Mouse (Mus musculus) forebrain, embryonic 14.5 days (tissue): Measurements from ENCODE around the gene Dennd4a. TPM values are rescaled to one million over a fixed set of nuclear protein-coding genes. Genes with fewer than 3 reads are reported as not detected.

Experiments
- ATAC-seq: fragments of 200-750 bp; cut with Nextera tagmentation; 2 replicates; pipeline ENCODE4 v1.8.0; 2017; ENCODE audit warnings: mild to moderate bottlenecking, moderate library complexity
- DNase-seq: peaks from one replicate; pipeline ENCODE4 v3.0.0-alpha.2; 2015; ENCODE audit warnings: low spot score
- H3K27ac ChIP-seq: fragments of 300-500 bp; sonication (generic); 2 replicates; pipeline ENCODE4 v1.5.1; 2014; ENCODE audit warnings: low read depth, mild to moderate bottlenecking, control low read depth, low read length, moderate library complexity
- H3K27me3 ChIP-seq: fragments of 300-500 bp; sonication (generic); replicated peaks from 2 replicates; pipeline ENCODE4 v1.6.1; 2014; ENCODE audit warnings: low read length, control low read depth, mixed read lengths; ENCODE audit not compliant: control insufficient read depth, insufficient read depth
- H3K36me3 ChIP-seq: fragments of 300-500 bp; sonication (generic); 2 replicates; pipeline ENCODE4 v1.6.1; 2014; ENCODE audit warnings: low read length, control low read depth; ENCODE audit not compliant: control insufficient read depth, insufficient read depth
- H3K4me1 ChIP-seq: fragments of 300-500 bp; sonication (generic); 2 replicates; pipeline ENCODE4 v1.6.1; 2014; ENCODE audit warnings: antibody characterized with exemption, low read length, control low read depth; ENCODE audit not compliant: control insufficient read depth, insufficient read depth
- H3K4me2 ChIP-seq: fragments of 300-500 bp; sonication (generic); 2 replicates; pipeline ENCODE4 v1.6.1; 2014; ENCODE audit warnings: mild to moderate bottlenecking, control low read depth, low read length
- H3K4me3 ChIP-seq: fragments of 300-500 bp; sonication (generic); 2 replicates; pipeline ENCODE4 v1.5.1; 2014; ENCODE audit warnings: low read depth, low read length, control low read depth
- H3K9ac ChIP-seq: fragments of 300-500 bp; sonication (generic); 2 replicates; pipeline ENCODE4 v1.6.1; 2014; ENCODE audit warnings: mild to moderate bottlenecking, low read length, control low read depth, moderate library complexity
- H3K9me3 ChIP-seq: fragments of 300-500 bp; sonication (generic); replicated peaks from 2 replicates; pipeline ENCODE4 v1.6.1; 2016; ENCODE audit warnings: low read length, control low read depth, mixed read lengths; ENCODE audit not compliant: control insufficient read depth
- WGBS: fragments of 180-500 bp; shearing (Covaris S2); extraction: QIAGEN DNeasy Blood & Tissue Kit; methylation state at CpG from one replicate; pipeline ENCODE4 v1.1.7; 2014; 5-methylcytosine and 5-hydroxymethylcytosine counted together
- polyA plus RNA-seq: library from polyadenylated mRNA; unstranded; fragments of >200 nt; fragmentation: Nextera tagmentation; extraction: Ambion mirVana; gene quantifications from 2 replicates; pipeline ENCODE4 v1.2.1, GENCODE M21; 2014

The Dennd4a gene
- polyA plus RNA-seq, 1 experiment from 2014 or later, result 7.5 TPM

DNA sequence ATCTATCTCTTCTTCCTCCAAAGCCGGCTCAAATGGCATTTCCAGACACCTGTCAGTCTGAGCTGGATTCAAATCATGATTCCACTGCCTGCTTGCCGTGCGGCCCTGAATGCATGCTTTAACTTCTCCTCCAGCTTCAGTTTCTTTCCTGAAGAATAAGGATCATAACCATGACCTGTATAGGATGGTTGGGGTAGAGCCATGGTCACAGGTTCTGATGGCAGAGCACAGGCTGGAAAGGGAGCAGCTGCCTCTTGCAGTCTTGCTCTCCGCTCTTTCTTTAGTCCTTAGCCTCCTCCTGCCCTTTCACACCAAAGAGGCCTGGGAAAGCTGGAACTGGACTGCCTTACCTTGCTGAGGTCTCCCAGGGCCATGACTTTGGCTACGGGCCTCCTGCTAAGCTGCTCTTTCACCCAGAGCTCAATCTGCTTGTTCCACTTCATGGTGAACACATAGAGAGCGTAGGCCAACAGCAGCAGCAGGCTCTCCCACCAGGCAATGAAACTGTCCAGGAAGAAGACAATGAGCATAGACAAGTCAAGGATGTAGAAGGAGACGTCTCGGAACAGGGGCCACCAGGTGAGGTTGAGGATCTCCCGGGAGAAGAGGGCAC lies 136.4 kb downstream of the Dennd4a start:
- Histone ChIP-seq H3K27me3 (no peaks in the 10 kb centered on the region), H3K9me3 (no peaks in the 10 kb centered on the region), H3K36me3 (no peaks in the 10 kb centered on the region), H3K4me2 (no peak overlapping the region), H3K4me3 (no peak overlapping the region), H3K4me1 (no peaks in the 10 kb centered on the region), H3K27ac (no peak overlapping the region), H3K9ac (no peak overlapping the region)
- DNase-seq (no peak), ATAC-seq (no peak)
- 84% methylated on average over 9 of the region's 9 CpGs for WGBS

DNA sequence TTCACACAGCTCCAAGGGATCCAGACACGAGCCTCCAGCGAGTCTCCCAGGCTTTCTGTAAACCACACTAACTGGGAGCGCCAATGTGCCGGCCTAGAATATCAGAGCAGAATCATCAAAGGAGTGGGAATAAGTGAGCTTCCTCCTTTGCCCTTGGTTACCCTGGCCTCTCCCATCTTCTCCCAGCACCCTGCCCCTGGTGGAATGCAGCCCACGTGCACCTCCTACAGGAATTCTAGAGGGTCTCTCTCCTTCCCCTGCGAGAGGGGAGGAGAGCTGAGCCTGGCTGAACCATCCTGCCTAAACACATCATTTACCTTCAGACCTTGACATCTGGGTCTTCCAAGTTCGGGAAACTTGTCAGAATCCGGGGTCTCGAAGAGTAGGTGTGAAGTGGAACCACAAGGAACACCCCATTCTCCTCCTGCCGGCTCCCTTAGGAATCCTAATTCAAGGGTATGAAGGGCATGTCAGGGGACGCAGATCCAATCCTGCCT lies 140.1 kb downstream of the Dennd4a start, which contains the start of gene Slc24a1:
Gene Slc24a1 (minus strand): TSS at position 447 of the 497 bp plus-strand sequence.
- H3K27ac ChIP-seq, result no peak within 1 kb of the TSS
- no peak within 1 kb of the TSS for H3K4me2 ChIP-seq
- WGBS, result 38% methylated on average over 11 of the region's 11 CpGs
- H3K36me3 ChIP-seq, result no peaks in the 10 kb centered on the region
- H3K9me3 ChIP-seq, result no peaks in the 10 kb centered on the region
- DNase-seq (no peak), ATAC-seq (no peak)
- no peaks in the 10 kb centered on the region for H3K27me3 ChIP-seq
- no peak within 1 kb of the TSS for H3K9ac ChIP-seq
- no peaks in the 10 kb centered on the region for H3K4me1 ChIP-seq
- H3K4me3 ChIP-seq, result no peak within 1 kb of the TSS

DNA sequence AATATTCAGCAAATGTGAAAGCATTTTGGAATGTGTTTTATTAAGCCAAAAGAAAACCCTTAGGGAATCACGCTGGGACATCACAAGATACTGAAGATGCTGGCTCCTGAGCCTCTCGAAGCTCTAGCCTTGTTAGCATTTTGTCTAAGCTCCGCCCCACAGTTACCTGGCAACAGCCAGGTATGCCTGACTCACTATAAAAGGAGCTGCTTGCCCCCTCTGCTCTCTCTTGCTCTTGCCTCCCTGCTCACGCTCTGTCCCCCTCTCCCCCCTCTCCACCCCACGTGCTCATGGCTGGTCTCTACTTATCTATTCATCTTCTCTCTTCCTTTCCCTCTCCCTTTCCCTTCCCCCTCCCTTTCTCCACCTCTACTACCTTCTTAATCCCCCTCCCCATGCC lies 140.9 kb downstream of the Dennd4a start:
- Histone ChIP-seq H3K27ac (no peak overlapping the region), H3K4me2 (no peak overlapping the region), H3K9me3 (no peaks in the 10 kb centered on the region), H3K36me3 (no peaks in the 10 kb centered on the region), H3K27me3 (no peaks in the 10 kb centered on the region), H3K4me3 (no peak overlapping the region), H3K4me1 (no peaks in the 10 kb centered on the region), H3K9ac (no peak overlapping the region)
- no peak for ATAC-seq
- no peak for DNase-seq
- 15% methylated on average over 5 of the region's 5 CpGs for WGBS

- H3K9me3 ChIP-seq, result no peaks in the 10 kb centered on the region
- H3K27ac ChIP-seq, result no peak overlapping the region
- H3K4me2 ChIP-seq, result no peak overlapping the region
- ATAC-seq, result no peak
- H3K4me3 ChIP-seq, result no peak overlapping the region
- no peaks in the 10 kb centered on the region for H3K4me1 ChIP-seq
- H3K9ac ChIP-seq, result no peak overlapping the region
- no peak for DNase-seq
- no peaks in the 10 kb centered on the region for H3K36me3 ChIP-seq
- 84% methylated on average over 7 of the region's 7 CpGs for WGBS
- no peaks in the 10 kb centered on the region for H3K27me3 ChIP-seq
Observed at GRCm38 (mm10) chr9:64953190-64953589, 142.1 kb downstream of the Dennd4a start.

DNA sequence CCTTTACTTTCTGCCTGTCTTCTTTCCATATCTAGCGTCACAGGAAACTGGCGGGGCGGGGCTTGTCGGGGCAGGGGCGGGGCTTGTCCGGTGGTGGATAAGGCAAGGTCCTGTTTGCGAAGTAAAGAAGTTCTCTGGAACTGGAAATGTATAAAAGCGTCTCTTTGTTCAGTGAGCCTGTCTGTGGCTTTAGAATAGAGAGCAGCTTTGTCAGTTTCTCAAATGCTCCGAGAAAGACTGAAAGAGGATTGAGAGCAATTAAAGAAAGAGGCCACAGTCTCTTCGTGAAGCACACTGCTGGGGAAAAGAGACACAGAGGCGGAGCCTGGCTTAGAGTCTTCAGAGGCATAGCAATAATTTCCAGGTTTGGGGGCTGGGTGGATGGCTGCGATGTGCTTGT lies 145.2 kb downstream of the Dennd4a start:
- WGBS, result 20% methylated on average over 12 of the region's 12 CpGs
- DNase-seq (no peak), ATAC-seq (no peak)
- Histone ChIP-seq H3K36me3 (no peaks in the 10 kb centered on the region), H3K4me2 (peak overlapping the region; percentile 23; the same call in 1 of the 2 replicates), H3K27me3 (no peaks in the 10 kb centered on the region), H3K4me3 (no peak overlapping the region), H3K4me1 (peaks cover 2% of the 10 kb centered on the region; the same call in 1 of the 2 replicates), H3K9ac (no peak overlapping the region), H3K27ac (no peak overlapping the region), H3K9me3 (no peaks in the 10 kb centered on the region)

GRCm38 (mm10) chr9:64957276-64957675 lies 146.1 kb downstream of the Dennd4a start:
- H3K4me1 ChIP-seq, result peaks cover 8% of the 10 kb centered on the region
- no peak overlapping the region for H3K4me3 ChIP-seq
- no peak for DNase-seq
- H3K9ac ChIP-seq, result no peak overlapping the region
- 92% methylated on average over 3 of the region's 3 CpGs for WGBS
- H3K27ac ChIP-seq, result no peak overlapping the region
- no peak overlapping the region for H3K4me2 ChIP-seq
- ATAC-seq, result no peak
- no peaks in the 10 kb centered on the region for H3K36me3 ChIP-seq
- no peaks in the 10 kb centered on the region for H3K9me3 ChIP-seq
- H3K27me3 ChIP-seq, result no peaks in the 10 kb centered on the region

DNA sequence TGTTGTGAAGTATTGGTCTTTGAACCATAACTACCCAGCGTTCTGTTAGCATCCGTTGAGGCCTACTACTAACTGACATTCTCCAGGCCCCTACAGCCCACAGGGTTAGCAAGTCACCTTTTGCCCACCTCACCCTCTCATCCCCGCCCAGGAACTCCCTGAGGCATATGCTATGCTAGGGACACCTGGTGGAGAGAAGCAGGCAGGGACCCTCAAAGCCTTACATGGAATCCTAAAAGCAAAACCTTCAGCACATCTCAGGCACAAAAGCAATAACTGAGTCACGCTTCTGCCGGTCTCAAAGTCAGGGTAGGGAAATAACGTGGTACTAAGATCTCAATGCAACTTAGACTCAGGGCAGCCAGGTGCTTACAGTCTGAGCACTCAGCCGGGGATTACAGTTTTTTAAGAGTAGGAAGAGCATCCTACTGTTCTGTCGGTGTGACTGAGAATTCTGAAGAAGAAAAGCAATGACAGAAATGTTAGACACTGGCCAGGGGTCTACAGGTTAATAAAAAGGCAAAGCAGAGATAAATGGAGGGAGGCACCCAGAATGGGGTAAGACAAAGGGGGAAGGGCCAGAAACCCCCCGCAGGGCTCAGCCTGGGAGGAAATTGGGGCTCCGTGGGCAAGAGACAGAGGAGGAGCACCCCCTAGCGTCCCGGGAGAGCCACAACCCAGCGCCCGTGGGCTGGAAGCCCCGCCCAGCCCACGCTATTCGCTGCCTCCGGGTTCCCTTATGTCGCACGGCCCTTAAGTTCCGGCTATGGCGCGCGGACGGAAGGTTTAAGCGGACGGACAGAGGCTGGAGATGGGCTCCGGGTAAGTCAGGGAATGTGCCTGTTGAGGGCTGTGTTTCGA lies 149.2 kb downstream of the Dennd4a start, which contains the start of gene Ints14:
Gene Ints14 (plus strand): TSS at position 789 of the 861 bp plus-strand sequence.
- Histone ChIP-seq H3K4me2 (peak within 1 kb of the TSS; percentile 66), H3K9me3 (no peaks in the 10 kb centered on the region), H3K4me3 (peak within 1 kb of the TSS; percentile 61), H3K4me1 (peaks cover 8% of the 10 kb centered on the region), H3K27ac (peak within 1 kb of the TSS; percentile 77), H3K27me3 (no peaks in the 10 kb centered on the region), H3K9ac (peak within 1 kb of the TSS; percentile 83), H3K36me3 (peaks cover 18% of the 10 kb centered on the region)
- WGBS, result 5% methylated on average over 29 of the region's 29 CpGs
- ATAC-seq, result peak; percentile 98
- DNase-seq, result peak; percentile 97

- Histone ChIP-seq H3K9ac (peak overlapping the region; percentile 83), H3K27me3 (no peaks in the 10 kb centered on the region), H3K4me2 (peak overlapping the region; percentile 66), H3K27ac (peak overlapping the region; percentile 77), H3K36me3 (peaks cover 24% of the 10 kb centered on the region), H3K4me3 (peak overlapping the region; percentile 61), H3K4me1 (peaks cover 8% of the 10 kb centered on the region), H3K9me3 (no peaks in the 10 kb centered on the region)
- WGBS, result 0% methylated on average over 10 of the region's 17 CpGs
- DNase-seq (no peak), ATAC-seq (peak; percentile 81)
Observed at GRCm38 (mm10) chr9:64960978-64961320, 149.8 kb downstream of the Dennd4a start.
